Mouse (Mus musculus) hindbrain, postnatal 0 days (tissue): Measurements from ENCODE around the gene Cox6b2. TPM values are rescaled to one million over a fixed set of nuclear protein-coding genes. Genes with fewer than 3 reads are reported as not detected.

Experiments used
- ATAC-seq: fragments of 200-750 bp; cut with Nextera tagmentation; 2 replicates; pipeline ENCODE4 v1.8.0; 2017; ENCODE audit warnings: mild to moderate bottlenecking, moderate TSS enrichment, moderate library complexity
- DNase-seq: peaks from one replicate; pipeline ENCODE4 v3.0.0-alpha.2; 2015; ENCODE audit warnings: low spot score
- H3K27ac ChIP-seq: fragments of 300-500 bp; sonication (generic); 2 replicates; pipeline ENCODE4 v1.5.1; 2014; ENCODE audit warnings: mild to moderate bottlenecking
- H3K27me3 ChIP-seq: fragments of 300-500 bp; sonication (generic); 2 replicates; pipeline ENCODE4 v1.6.1; 2014; ENCODE audit warnings: low read length, mixed read lengths; ENCODE audit not compliant: insufficient read depth
- H3K36me3 ChIP-seq: fragments of 300-500 bp; sonication (generic); 2 replicates; pipeline ENCODE4 v1.6.1; 2014; ENCODE audit warnings: low read length, mixed read lengths; ENCODE audit not compliant: insufficient read depth
- H3K4me1 ChIP-seq: fragments of 300-500 bp; sonication (generic); 2 replicates; pipeline ENCODE4 v1.6.1; 2014; ENCODE audit warnings: antibody characterized with exemption, low read length, mixed read lengths; ENCODE audit not compliant: insufficient read depth
- H3K4me2 ChIP-seq: fragments of 300-500 bp; sonication (generic); 2 replicates; pipeline ENCODE4 v1.6.1; 2014; ENCODE audit warnings: low read depth, mild to moderate bottlenecking, low read length, moderate library complexity, mixed read lengths
- H3K4me3 ChIP-seq: fragments of 300-500 bp; sonication (generic); 2 replicates; pipeline ENCODE4 v1.5.1; 2014; ENCODE audit warnings: low read length
- H3K9ac ChIP-seq: fragments of 300-500 bp; sonication (generic); replicated peaks from 2 replicates; pipeline ENCODE4 v1.6.1; 2014; ENCODE audit warnings: mild to moderate bottlenecking, low read length, moderate library complexity, mixed read lengths
- H3K9me3 ChIP-seq: fragments of 300-500 bp; sonication (generic); 2 replicates; pipeline ENCODE4 v1.6.1; 2016; ENCODE audit warnings: low read length, mixed read lengths
- CTCF ChIP-seq: IDR thresholded peaks from 2 replicates; pipeline ENCODE4 v1.5.1; 2016; ENCODE audit warnings: antibody characterized with exemption, control low read depth, low read depth
- WGBS: fragments of 180-500 bp; shearing (Covaris S2); extraction: QIAGEN DNeasy Blood & Tissue Kit; methylation state at CpG from one replicate; pipeline ENCODE4 v1.1.7; 2014; 5-methylcytosine and 5-hydroxymethylcytosine counted together
- polyA plus RNA-seq: library from polyadenylated mRNA; unstranded; fragments of >200 nt; fragmentation: Nextera tagmentation; extraction: Ambion mirVana; gene quantifications from 2 replicates; pipeline ENCODE4 v1.2.1, GENCODE M21; 2015
- total RNA-seq: library from RNA; depleted of rRNA; stranded (reverse); fragments of >200 nt; gene quantifications from 2 replicates; pipeline ENCODE4 v1.2.3, GENCODE M21; 2014

The Cox6b2 gene
- total and polyA plus RNA-seq, 2 experiments from 2014 or later: 10.6 to 47.0 TPM

DNA sequence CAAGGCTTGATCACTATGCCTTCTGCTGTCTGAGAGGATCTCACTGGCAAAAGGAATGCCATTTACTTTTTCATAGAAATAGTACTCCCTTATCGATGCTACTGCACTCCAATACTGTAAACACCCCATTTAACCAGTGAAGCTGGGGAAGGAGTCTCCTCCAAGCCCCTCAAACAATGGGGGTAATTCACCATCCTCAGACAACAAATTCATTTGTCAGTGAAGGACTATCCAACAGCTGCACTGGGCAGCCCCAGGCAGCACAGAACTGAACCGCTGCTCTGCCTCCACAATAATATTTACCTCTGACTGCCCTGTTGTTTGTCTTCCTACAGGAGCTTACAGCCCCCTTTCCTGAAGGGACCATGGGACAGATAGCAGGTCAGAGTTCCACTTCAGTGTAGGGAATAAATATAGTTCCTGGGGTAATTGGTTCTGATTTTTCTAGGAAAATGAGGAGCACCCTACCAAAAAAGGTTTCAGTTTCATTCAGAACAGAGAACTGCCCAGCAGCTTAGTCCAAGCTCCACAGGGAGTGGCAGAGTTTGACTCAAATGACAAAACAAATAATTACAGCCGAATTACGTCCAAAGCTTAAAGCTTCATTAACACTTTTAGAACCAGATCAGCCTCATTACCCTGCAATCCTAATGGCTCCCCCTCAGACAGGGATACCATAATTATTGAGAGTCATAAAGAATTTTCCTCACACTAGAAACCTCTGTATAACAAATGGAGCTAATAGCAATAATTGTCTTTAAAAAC lies 12.2 kb upstream of the Cox6b2 start:
- Histone ChIP-seq H3K9ac (no peak overlapping the region), H3K4me3 (no peak overlapping the region), H3K36me3 (no peaks in the 10 kb centered on the region), H3K4me1 (no peaks in the 10 kb centered on the region), H3K4me2 (no peak overlapping the region), H3K27ac (no peak overlapping the region), H3K9me3 (no peaks in the 10 kb centered on the region), H3K27me3 (no peaks in the 10 kb centered on the region)
- no peak for TF ChIP-seq CTCF
- DNase-seq (no peak), ATAC-seq (no peak)
- WGBS: 21% methylated on average over 4 of the region's 4 CpGs

DNA sequence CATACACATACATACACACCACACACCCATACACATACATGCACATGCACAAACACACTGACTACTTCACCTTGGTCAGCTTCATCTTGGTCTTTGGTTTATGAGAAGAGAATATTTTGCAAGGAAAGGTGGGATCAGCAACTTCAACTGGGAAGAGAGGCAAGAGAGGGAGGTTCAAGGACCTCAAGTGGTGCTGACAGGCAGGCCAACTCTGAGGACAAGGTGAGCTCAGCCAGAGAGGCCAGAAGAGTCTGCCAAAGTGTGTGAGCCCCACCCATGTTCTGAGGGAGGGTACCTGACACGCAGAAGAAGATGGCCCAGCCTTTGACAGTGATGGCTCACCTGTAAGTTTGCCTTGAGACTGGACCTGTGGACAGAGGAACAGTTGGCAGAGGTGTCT lies 6.8 kb upstream of the Cox6b2 start:
- no peak for TF ChIP-seq CTCF
- H3K9ac ChIP-seq: no peak overlapping the region
- H3K36me3 ChIP-seq: no peaks in the 10 kb centered on the region
- H3K4me2 ChIP-seq: no peak overlapping the region
- no peaks in the 10 kb centered on the region for H3K4me1 ChIP-seq
- no peak for DNase-seq
- no peak overlapping the region for H3K4me3 ChIP-seq
- no peak overlapping the region for H3K27ac ChIP-seq
- WGBS: 57% methylated on average over 1 of the region's 1 CpGs
- ATAC-seq: no peak
- no peaks in the 10 kb centered on the region for H3K9me3 ChIP-seq
- no peaks in the 10 kb centered on the region for H3K27me3 ChIP-seq

DNA sequence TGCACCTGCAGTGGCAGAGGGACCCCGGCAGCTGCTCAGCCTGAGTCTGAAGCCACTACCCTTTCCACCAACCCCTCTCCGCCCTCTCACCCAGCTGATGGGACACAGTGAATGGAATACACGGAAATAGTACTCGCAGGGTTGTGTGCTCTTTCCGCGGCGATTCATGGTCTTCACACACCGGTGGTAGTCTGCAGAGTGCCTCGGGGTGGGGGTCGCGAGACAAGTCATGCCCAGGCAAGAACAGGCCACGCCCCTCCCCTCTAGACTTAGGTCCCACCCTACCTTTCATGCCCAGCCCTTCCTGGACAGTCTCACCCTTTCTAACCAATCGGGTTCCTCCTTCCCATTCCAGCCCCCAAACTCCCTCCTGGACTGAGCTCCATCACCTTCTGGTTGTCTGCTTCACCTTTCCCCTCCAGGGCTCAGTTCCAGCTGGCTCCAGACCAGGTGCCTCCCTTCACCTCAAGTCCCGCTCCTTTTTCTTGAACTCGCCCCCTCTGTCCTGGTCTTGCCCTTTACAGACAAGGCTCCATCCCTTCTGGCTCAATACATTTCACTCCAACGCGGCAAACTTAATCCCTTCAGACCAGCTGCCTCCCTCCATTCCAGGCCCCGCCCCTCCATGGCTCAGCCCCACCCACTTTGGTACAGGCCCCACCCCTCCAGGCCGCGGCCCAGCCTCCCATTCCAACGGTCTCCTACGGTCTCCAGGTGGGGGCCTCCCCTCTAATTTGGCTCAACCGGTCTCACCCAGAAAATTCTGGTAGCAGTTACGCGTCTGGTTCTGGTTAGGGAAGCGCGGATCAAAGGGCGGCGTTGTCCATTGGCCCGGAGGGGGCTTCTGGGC lies 698 bp downstream of the Cox6b2 start:
- peaks cover 6% of the 10 kb centered on the region for H3K4me1 ChIP-seq
- WGBS: 5% methylated on average over 30 of the region's 30 CpGs
- H3K4me2 ChIP-seq: peak overlapping the region; percentile 54
- H3K36me3 ChIP-seq: no peaks in the 10 kb centered on the region
- no peaks in the 10 kb centered on the region for H3K9me3 ChIP-seq
- peak; percentile 54 for DNase-seq
- peak overlapping the region; percentile 69 for H3K27ac ChIP-seq
- ATAC-seq: peak; percentile 78
- peak overlapping the region; percentile 37 for H3K9ac ChIP-seq
- no peak for TF ChIP-seq CTCF
- H3K27me3 ChIP-seq: no peaks in the 10 kb centered on the region
- H3K4me3 ChIP-seq: peak overlapping the region; percentile 40

DNA sequence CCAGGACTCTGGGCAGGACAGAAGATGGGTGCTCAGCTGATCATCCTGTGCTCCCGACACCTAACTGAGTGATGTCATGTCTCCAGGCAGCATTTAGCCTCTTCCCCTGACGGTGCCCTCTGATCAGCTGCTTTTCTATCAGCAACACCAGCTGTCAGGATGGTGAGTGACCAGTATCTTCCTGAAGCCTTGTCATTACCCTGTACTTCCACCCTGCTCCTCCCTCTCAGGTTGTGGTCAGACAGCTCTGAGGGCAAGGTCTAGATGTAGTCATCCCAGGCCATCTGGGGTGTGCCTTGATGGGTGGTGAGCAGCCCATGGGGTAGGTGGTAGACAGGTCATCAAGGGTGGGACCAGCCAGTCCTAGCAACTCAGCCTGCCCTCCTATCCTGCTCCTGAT lies 3.7 kb downstream of the Cox6b2 start:
- WGBS: 83% methylated on average over 2 of the region's 2 CpGs
- Histone ChIP-seq H3K4me1 (peaks cover 6% of the 10 kb centered on the region), H3K27me3 (no peaks in the 10 kb centered on the region), H3K36me3 (no peaks in the 10 kb centered on the region), H3K9me3 (no peaks in the 10 kb centered on the region), H3K4me3 (no peak overlapping the region), H3K4me2 (no peak overlapping the region), H3K27ac (no peak overlapping the region), H3K9ac (no peak overlapping the region)
- ATAC-seq (no peak), DNase-seq (no peak)
- no peak for TF ChIP-seq CTCF

DNA sequence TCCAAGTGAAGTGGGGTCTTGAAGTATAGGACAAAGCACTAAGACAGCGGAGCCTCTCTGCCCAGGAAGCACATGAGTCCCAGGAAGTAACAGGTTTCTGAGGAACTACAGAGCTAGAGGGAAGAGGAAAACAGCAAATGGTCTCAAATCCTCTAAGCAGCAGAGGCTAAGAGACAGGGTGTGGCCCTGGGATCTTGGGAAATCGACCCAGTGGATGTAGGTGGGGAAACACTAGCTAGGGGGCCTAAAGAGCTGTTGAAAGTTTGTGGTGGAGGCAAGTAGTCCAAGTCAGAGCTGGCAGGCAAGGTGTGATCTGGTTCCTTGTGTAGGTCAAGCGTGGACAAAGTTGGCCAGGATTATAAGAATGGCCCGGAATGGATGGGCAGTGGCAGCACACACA lies 4.6 kb downstream of the Cox6b2 start:
- peaks cover 6% of the 10 kb centered on the region for H3K4me1 ChIP-seq
- no peak for TF ChIP-seq CTCF
- H3K9ac ChIP-seq: no peak overlapping the region
- H3K4me2 ChIP-seq: no peak overlapping the region
- no peaks in the 10 kb centered on the region for H3K36me3 ChIP-seq
- H3K9me3 ChIP-seq: no peaks in the 10 kb centered on the region
- H3K27ac ChIP-seq: no peak overlapping the region
- DNase-seq (no peak), ATAC-seq (no peak)
- H3K27me3 ChIP-seq: no peaks in the 10 kb centered on the region
- WGBS: 85% methylated on average over 4 of the region's 4 CpGs
- H3K4me3 ChIP-seq: no peak overlapping the region

DNA sequence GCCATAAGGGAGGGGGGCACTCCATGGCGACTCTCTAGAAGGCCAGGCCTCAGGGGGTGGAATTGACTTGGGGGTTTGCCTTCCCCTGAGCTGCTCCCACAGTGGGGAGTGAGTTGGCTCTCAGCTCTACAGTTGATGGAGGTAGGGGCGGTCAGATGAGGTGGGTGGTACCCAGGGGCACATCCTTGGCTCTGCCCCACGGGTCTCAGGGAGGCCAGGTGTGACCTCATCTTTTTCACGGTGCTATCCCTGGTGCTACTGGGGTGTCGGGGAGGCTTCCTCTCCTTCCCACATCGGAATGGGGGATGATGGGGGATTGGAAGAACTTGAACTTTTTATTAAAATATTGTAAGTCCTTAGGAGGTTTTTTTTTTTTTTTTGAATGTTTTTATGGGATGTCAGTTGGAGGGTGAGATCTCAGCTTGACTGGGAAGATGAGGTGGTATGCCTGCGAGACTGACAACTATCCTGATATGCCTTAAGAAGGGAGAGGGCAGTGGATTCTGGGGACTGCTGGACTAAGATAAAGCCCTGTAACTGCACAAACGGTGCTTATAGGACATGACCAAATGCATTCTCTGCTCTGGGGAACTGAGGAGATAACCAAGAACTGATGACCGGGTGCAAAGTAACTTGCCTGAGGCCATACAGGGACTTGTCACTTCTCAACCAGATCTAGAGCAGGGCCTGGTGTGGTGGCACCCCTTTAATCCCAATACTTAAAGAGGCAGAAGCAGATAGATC lies 5.6 kb downstream of the Cox6b2 start:
- WGBS: 73% methylated on average over 9 of the region's 9 CpGs
- no peak for DNase-seq
- Histone ChIP-seq H3K9ac (no peak overlapping the region), H3K4me2 (no peak overlapping the region), H3K27ac (no peak overlapping the region), H3K4me3 (no peak overlapping the region), H3K9me3 (no peaks in the 10 kb centered on the region), H3K4me1 (peaks cover 3% of the 10 kb centered on the region), H3K36me3 (no peaks in the 10 kb centered on the region), H3K27me3 (no peaks in the 10 kb centered on the region)
- TF ChIP-seq CTCF: no peak
- ATAC-seq: no peak
